Mouse (Mus musculus) hematopoietic stem cell, adult 5-6 weeks (primary cell): ENCODE data around the gene S1pr4. TPM values are rescaled to one million over a fixed set of nuclear protein-coding genes. Genes with fewer than 3 reads are reported as not detected.

Experiments used
- ATAC-seq, 2 experiments: fragments of 125-278 bp in 1 of 2; replicated peaks in 1 of 2; 2 replicates each; pipeline ENCODE4 v1.8.0; 2016 to 2017; ENCODE audit warnings: inconsistent platforms in 2 of 2, mild to moderate bottlenecking in 2 of 2, moderate number of reproducible peaks in 2 of 2, low read depth in 1 of 2, moderate TSS enrichment in 1 of 2; ENCODE audit not compliant: low FRiP score in 2 of 2, poor library complexity in 2 of 2, severe bottlenecking in 2 of 2, insufficient read depth in 1 of 2, low TSS enrichment in 1 of 2
- total RNA-seq: library from RNA; stranded (forward); fragments of 172-1452, 232-1000 nt; gene quantifications from 2 replicates; pipeline ENCODE4 v1.2.3, GENCODE M21; 2017

Gene S1pr4
- total RNA-seq, 1 experiment from 2014 or later, result 14.0 TPM

DNA sequence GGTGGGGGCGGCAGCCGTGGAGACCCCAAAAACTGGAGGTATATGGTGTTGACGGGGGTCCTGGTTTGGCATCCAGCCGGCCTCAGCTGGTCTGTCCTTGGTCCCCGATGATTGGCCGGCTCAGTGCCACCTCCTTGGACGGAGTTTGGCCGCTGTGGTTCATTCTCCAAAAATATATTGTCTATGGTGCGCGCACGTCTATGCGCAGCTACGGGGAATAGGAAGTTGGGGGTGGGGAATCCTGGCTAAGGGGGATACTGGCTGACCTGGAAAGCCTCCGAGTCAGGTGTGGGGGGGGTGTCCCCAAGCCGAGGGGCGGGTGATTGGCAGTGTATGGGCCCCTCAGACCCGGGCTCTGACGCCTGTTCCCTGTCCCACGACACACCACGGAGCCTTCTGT is 39.5 kb downstream of the S1pr4 start:
- no peak for ATAC-seq

DNA sequence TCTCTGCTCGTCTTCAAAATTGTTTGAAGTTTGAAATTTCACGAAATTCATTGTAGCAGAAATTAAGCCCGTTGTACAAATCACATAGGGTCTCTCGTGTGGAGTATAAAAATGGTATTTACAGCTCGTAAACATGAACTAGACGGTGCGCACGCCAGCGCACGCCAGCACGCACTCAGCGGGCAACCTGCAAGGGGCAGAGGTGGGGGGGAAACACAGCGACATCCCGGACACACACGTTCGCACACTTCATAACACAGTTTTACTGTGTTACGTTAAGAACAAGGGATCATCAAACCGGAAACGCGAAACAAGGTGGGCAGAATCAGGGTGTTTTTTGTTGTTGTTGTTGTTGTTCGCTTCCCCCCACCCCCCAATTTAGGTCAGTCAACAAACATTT is 40.5 kb downstream of the S1pr4 start:
- ATAC-seq, result no peak

DNA sequence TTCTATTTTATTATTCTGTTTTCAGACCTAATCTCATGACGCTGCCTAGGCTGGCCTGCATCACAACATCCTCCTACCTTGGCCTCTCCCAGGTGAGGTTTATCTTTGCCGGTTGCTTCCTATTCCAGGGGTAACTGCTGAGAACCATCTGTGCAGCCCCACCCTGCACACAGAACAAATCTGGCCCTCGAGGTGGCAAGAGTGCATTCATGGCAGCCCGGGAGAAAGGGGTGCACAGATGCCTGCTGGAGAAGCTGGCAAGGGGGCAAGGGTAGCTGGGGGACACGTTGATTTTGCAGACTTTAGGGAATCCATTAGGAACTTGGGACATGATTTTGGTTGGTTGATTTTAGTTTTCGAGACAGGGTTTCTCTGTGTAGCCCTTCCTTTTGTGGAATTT is 41.7 kb downstream of the S1pr4 start:
- no peak for ATAC-seq

DNA sequence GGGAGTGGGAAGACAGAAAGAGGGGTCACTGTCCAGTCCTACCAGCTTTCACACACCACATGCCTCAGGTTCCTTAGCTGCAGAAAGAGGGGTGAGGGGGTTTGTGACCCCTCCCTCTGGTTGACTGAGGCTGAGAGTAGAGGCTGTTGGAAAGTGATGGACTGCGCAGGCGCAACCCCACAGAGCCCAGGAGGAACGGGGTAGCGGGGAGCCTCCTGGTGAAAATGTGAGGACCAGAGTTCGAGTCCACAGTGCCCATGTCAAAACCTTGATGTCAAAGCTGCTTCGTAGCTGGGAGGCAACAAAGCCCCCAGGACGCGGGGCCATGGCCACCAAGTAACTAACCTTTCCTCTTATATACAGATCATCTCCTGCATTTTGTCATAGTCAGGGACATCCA is 42.3 kb downstream of the S1pr4 start:
- no peak for ATAC-seq

DNA sequence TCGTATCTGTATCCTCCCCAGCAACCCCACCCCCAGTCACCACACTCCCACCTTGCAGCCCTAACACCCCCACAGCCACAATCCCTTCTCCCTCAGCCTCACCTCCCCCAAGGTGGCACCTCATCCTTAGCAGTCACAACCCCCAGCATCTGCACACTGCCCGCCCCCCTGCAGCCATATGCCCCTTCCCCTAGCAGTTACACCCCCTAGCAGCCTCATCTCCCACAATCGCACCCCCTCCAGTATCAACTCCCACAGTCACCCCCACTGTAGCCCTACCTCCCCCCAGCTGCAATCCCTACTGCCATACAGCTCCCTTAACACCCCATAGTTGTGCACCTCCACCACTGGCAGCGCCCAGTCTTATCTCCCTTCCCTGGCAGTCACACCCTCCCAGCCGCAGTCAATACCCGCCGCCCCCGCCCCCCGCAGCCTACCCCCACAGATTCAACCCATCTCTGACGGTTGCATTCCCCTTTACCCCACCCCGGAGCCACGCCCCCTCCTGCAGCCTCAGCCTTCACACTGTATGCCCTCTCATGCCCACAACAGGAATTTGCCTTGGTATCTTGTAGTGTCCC is 42.9 kb downstream of the S1pr4 start:
- no peak for ATAC-seq

DNA sequence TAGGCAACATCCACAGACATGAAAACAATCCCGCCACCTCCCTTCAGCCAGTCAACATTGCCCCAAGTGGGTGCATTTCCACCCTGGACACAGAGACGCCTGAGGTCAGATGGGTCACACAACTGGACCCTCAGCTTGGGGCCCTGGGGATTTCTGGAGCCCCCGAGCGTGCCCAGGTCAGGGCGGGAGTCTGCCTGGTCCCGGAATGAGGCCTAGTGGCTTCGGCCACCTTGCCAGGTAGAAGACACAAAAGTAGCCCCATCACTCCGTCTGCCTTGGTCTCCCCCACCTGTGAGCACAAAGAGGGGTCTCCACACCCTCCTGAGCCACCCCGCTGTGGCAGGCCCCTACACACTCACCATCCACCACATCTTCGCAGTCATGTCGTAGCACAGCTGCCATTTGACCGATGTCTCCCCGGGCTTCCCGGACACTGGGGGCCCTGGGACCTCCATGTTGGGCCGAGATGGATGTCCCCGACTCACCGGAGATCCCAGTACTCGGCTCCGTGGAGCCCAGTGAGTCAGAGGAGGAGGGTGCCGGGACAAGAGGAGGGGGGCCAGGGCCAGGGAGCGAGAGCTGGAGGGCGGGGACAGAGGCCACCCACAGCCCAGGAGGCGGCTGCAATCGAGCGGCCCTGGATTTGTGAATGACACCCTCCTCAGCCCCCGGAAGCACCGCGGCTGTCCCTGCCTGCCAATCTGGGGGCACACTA is 44.6 kb downstream of the S1pr4 start, which contains the start of gene Nfic:
Gene Nfic, minus strand, starts transcription at position 455 of the 715 bp plus-strand sequence.
- ATAC-seq, result no peak

DNA sequence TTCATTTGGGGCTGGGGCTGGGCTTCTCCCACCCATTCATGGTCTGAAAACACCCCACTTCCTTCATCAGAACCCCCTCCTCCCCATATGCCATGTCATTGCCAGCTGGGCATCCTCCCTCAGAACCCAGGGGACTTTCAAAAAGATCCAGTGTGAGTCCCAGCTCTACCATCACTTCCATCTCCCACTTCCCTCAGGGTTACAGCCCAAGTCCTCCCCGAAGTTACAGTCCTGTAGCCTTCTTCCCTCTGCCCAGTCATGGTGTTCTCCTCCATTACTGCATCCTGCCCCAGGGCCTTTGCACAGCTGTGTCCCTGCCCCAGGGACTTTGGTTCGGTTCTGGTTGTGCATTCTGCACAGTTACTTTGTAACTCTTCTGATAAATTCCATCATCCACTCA is 45.8 kb downstream of the S1pr4 start:
- ATAC-seq, result no peak

DNA sequence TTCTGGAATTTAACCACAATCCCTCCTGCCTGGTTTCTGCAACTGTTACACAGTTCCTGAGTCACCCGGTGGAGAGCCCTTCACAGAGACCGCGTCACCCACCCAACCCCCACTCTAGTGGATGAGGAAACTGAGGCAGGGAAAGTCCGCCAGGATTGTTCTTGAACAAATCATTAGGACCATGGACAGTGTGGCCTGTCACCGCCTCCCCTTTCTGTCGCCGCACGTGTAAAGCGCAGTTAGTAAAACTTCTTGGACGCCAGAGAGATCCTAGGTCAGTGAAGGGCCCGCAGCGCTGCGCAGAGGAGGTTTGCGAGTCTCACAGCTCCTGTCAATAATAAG is 47.0 kb downstream of the S1pr4 start:
- ATAC-seq, result no peak

DNA sequence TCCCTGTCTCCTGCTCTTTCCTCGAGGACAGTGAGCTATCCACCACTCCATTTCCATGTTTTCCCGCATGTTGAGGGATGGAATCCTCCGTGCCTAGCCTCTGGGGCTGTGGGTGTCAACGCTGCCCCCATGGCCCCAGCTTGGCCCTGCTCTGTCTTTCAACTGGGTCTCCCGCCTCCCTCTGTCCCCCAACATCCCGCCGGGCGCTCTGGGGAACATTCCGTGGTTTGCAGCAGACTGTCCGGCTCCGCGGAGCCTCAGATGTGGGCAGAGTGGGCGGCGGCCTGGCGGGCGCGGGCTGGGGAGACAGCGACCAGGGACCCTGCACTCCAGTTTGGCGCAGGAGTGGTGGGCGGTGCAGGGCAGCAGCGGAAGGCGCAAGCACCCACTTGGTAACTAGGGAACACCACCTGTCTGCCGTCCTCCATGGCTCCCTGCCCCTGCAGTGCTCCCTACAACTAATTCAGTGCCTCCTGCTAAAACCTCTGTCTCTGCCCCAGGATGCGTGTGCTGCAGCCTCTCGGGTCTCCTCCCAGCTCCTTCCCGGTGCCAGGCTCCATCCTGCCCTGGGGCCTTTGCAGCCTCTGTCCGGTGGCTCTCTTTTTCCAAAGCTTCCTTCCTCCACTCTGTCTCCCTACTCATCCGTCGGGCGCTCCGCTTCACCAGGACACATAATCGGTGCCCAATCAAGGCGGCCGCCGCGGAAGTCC is 47.5 kb downstream of the S1pr4 start:
- no peak for ATAC-seq

DNA sequence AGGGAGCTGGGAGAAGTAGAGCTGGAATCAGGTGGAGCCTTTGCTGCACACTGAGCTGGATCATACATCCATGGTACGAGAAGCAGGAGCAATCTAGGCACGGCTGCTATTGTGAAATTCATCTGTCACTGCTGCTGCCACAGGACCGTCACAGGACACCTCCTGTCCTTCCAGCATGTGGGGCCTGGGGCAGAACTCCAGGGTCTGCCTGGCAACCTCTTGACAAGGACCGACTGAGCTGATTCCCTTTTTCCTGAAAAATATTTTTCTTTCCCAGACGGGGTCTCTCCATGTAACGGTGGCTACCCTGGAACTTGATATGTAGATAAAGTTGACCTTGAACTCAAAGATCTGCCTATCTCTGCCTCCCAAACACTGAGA is 48.6 kb downstream of the S1pr4 start:
- no peak for ATAC-seq

DNA sequence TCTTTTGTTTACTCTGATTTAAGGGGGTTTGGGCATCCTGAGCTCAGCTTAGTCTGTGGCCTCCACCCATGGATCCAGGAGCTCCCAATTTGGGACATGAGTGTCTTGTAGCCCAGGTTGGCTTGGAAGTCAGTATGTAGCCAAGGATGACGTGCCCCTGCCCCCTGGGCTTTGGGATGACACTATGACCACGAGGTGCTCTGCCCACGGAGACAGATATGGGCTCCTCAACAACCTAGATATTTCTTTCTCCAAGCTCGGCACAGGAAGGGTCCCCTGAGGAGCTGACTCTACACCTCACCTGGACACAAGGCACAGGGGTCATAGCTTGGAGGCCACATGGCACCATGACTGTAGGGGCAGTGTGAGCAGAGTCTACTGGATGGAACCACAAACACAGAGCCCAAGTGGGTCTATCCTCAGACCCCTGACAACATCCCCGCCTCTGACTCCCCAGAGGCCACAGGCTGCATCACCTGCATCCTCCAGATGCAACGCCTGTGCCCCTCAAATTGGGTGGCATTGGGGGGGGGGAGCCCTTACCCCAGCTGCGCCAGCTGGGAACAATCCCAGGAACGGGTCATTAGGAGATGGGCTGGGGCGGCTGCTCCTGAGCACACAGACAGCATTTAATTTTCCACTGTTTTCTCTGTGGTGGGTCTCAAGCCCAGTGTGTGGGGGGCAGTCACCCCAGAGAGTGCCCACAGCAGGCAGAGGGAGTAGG is 49.1 kb downstream of the S1pr4 start:
- no peak for ATAC-seq

DNA sequence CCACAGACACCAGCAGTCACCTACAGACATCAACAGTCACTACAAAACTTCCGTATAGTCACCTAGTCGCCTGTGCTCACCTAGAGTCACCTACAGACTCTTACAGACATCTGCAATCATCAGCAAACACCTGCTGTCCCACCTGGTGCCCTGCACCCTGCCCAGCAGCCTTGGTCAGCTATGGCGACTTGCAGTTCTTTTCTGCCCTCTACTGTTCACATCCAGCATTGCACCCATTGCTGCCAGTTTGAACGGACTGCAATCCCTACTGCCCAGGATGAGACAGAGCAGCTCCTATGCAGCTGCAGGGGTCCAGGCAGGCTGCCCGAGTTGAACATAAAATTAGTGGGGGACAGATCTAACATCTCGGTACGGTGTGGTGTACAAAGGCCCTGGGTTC is 49.8 kb downstream of the S1pr4 start:
- ATAC-seq, result peak; percentile 84 to 88

Other genes starting within 250 kb of the S1pr4 start
- gene Matk, start 247.2 kb downstream of the S1pr4 start, total RNA-seq, result 27.9 and 30.8 TPM in 2 replicates
- gene Mrpl54, start 233.2 kb downstream of the S1pr4 start, total RNA-seq, result 125 and 132 TPM in 2 replicates
- gene Apba3, start 233.2 kb downstream of the S1pr4 start, total RNA-seq, result 10.5 and 21.6 TPM in 2 replicates
- gene Tjp3, start 208.6 kb downstream of the S1pr4 start, total RNA-seq, result 4.6 and 10.4 TPM in 2 replicates
- 48.8 and 67.1 TPM in 2 replicates for gene Pip5k1c, start 207.2 kb downstream of the S1pr4 start, total RNA-seq
- 25.7 and 33.1 TPM in 2 replicates for gene Cactin, start 179.0 kb downstream of the S1pr4 start, total RNA-seq
- gene Tbxa2r, start 171.4 kb downstream of the S1pr4 start, total RNA-seq, result 3.0 and 4.6 TPM in 2 replicates
- 0.10 and 0.56 TPM in 2 replicates for gene Gipc3, start 156.9 kb downstream of the S1pr4 start, total RNA-seq
- 25.6 and 37.4 TPM in 2 replicates for gene Hmg20b, start 149.7 kb downstream of the S1pr4 start, total RNA-seq
- gene Mfsd12, start 142.6 kb downstream of the S1pr4 start, total RNA-seq, result 10.4 and 16.9 TPM in 2 replicates
- gene 4930404N11Rik, start 134.3 kb downstream of the S1pr4 start, total RNA-seq, result 1.1 and 3.3 TPM in 2 replicates
- 11.6 and 17.2 TPM in 2 replicates for gene Fzr1, start 121.6 kb downstream of the S1pr4 start, total RNA-seq
- 13.2 and 15.3 TPM in 2 replicates for gene Dohh, start 115.7 kb downstream of the S1pr4 start, total RNA-seq
- 6.9 TPM in 1 of 2 replicates, not detected in the other for gene Gm48551, start 115.7 kb downstream of the S1pr4 start, total RNA-seq
- gene Gm48552, start 111.1 kb downstream of the S1pr4 start, total RNA-seq, result not detected in 2 replicates
- 17.4 and 20.4 TPM in 2 replicates for gene Smim24, start 107.1 kb downstream of the S1pr4 start, total RNA-seq
- 10.8 and 12.1 TPM in 2 replicates for gene Nfic, start 44.5 kb downstream of the S1pr4 start, total RNA-seq
- gene Celf5, start 17.4 kb downstream of the S1pr4 start, total RNA-seq, result 0.60 TPM in 1 of 2 replicates, not detected in the other
- 39.1 and 41.4 TPM in 2 replicates for gene Ncln, start 3.7 kb downstream of the S1pr4 start, total RNA-seq
- 25.3 and 40.2 TPM in 2 replicates for gene Gna15, start 24.1 kb upstream of the S1pr4 start, total RNA-seq
- 5.6 and 5.8 TPM in 2 replicates for gene Gna11, start 45.1 kb upstream of the S1pr4 start, total RNA-seq
- 204 and 238 TPM in 2 replicates for gene Aes, start 59.4 kb upstream of the S1pr4 start, total RNA-seq
- 11.2 and 11.8 TPM in 2 replicates for gene Tle2, start 74.4 kb upstream of the S1pr4 start, total RNA-seq
- 22.9 and 47.4 TPM in 2 replicates for gene Tle6, start 100.9 kb upstream of the S1pr4 start, total RNA-seq
- gene BC025920, start 106.1 kb upstream of the S1pr4 start, total RNA-seq, result 2.9 and 3.5 TPM in 2 replicates
- 2.8 and 3.1 TPM in 2 replicates for gene Sirt6, start 127.7 kb upstream of the S1pr4 start, total RNA-seq
- 3.5 and 8.1 TPM in 2 replicates for gene Ankrd24, start 128.4 kb upstream of the S1pr4 start, total RNA-seq
- gene Gm10778, start 148.9 kb upstream of the S1pr4 start, total RNA-seq, result 5.6 and 9.9 TPM in 2 replicates
- 15.7 and 22.4 TPM in 2 replicates for gene Zfp433, start 204.7 kb upstream of the S1pr4 start, total RNA-seq